Mouse (Mus musculus) myocyte (in vitro differentiated cells): ENCODE measurements around the gene Abca12. TPM values are rescaled to one million over a fixed set of nuclear protein-coding genes. Genes with fewer than 3 reads are reported as not detected.

Experiments
- H3K27me3 ChIP-seq: one replicate; pipeline ENCODE4 v1.6.1; 2011; ENCODE audit not compliant: control insufficient read depth, insufficient read depth, insufficient read length
- H3K36me3 ChIP-seq: one replicate; pipeline ENCODE4 v1.6.1; 2011; ENCODE audit not compliant: control insufficient read depth, insufficient read depth
- H3K4me2 ChIP-seq: one replicate; pipeline ENCODE4 v1.6.1; 2011; ENCODE audit warnings: low read depth, control low read depth
- H3K4me3 ChIP-seq: one replicate; pipeline ENCODE4 v1.5.1; 2011; ENCODE audit warnings: mild to moderate bottlenecking, control low read depth, moderate library complexity
- H3K79me2 ChIP-seq: one replicate; pipeline ENCODE4 v1.6.1; 2011; ENCODE audit not compliant: control insufficient read depth, insufficient read depth
- H3ac ChIP-seq: one replicate; pipeline ENCODE4 v1.6.1; 2011; ENCODE audit not compliant: control insufficient read depth, insufficient read length
- CEBPB ChIP-seq: IDR thresholded peaks from 2 replicates; pipeline ENCODE4 v1.6.1; 2011; ENCODE audit warnings: mild to moderate bottlenecking, moderate library complexity; ENCODE audit not compliant: poor library complexity, insufficient read depth, severe bottlenecking
- E2F4 ChIP-seq: IDR thresholded peaks from one replicate; pipeline ENCODE4 v1.6.1; 2011; ENCODE audit warnings: mild to moderate bottlenecking, control low read depth, moderate library complexity; ENCODE audit not compliant: insufficient read depth
- MAX ChIP-seq: IDR thresholded peaks from one replicate; pipeline ENCODE4 v1.6.1; 2011; ENCODE audit warnings: low read depth, mild to moderate bottlenecking, control low read depth
- MYOD1 ChIP-seq, 3 experiments: IDR thresholded peaks; one replicate each; pipeline ENCODE4 v1.6.1; 2011; ENCODE audit warnings: control low read depth in 2 of 3, low read depth in 2 of 3, mild to moderate bottlenecking in 2 of 3, moderate library complexity in 1 of 3; ENCODE audit not compliant: insufficient read length in 2 of 3, control insufficient read depth in 1 of 3
- MYOG ChIP-seq, 3 experiments: IDR thresholded peaks; one replicate each; pipeline ENCODE4 v1.6.1; 2011; ENCODE audit warnings: control low read depth in 2 of 3, low read depth in 2 of 3, mild to moderate bottlenecking in 2 of 3; ENCODE audit not compliant: insufficient read length in 2 of 3, control insufficient read depth in 1 of 3, insufficient read depth in 1 of 3
- POLR2A ChIP-seq: IDR thresholded peaks from one replicate; pipeline ENCODE4 v1.6.1; 2011; ENCODE audit warnings: low read depth, mild to moderate bottlenecking, control low read depth, moderate library complexity; ENCODE audit not compliant: insufficient read length
- POLR2AphosphoS2 ChIP-seq: IDR thresholded peaks from one replicate; pipeline ENCODE4 v1.6.1; 2011; ENCODE audit warnings: low read depth, control low read depth; ENCODE audit not compliant: insufficient read length
- REST ChIP-seq: IDR thresholded peaks from one replicate; pipeline ENCODE4 v1.6.1; 2011; ENCODE audit warnings: mild to moderate bottlenecking, control low read depth, moderate library complexity; ENCODE audit not compliant: insufficient read depth, insufficient read length
- SRF ChIP-seq: IDR thresholded peaks from one replicate; pipeline ENCODE4 v1.6.1; 2011; ENCODE audit warnings: low read depth; ENCODE audit not compliant: control insufficient read depth, insufficient read length
- TCF12 ChIP-seq: IDR thresholded peaks from one replicate; pipeline ENCODE4 v1.6.1; 2011; ENCODE audit warnings: mild to moderate bottlenecking, control low read depth; ENCODE audit not compliant: poor library complexity, insufficient read depth, severe bottlenecking
- TCF3 ChIP-seq: IDR thresholded peaks from one replicate; pipeline ENCODE4 v1.6.1; 2011; ENCODE audit warnings: low read depth, control low read depth; ENCODE audit not compliant: insufficient read length
- USF1 ChIP-seq: IDR thresholded peaks from one replicate; pipeline ENCODE4 v1.6.1; 2011; ENCODE audit warnings: low read depth, mild to moderate bottlenecking, control low read depth, moderate library complexity
- polyA plus RNA-seq: library from polyadenylated mRNA; unstranded; fragments of >200 nt; fragmentation: generic; extraction: Trizol; gene quantifications from one replicate; pipeline ENCODE4 v1.2.1, GENCODE M21; 2012; ENCODE audit warnings: missing spikeins

Gene Abca12
- polyA plus RNA-seq, 1 experiment: 0.08 TPM

GRCm38 (mm10) chr1:71396105-71396504 lies 18.6 kb downstream of the Abca12 start:
- no peaks in the 10 kb centered on the region for H3K36me3 ChIP-seq
- TF ChIP-seq USF1 (no peak), CEBPB (peak; percentile 47; the same call in 1 of the 2 replicates)
- H3K4me3 ChIP-seq: no peak overlapping the region
- no peak overlapping the region for H3ac ChIP-seq
- peak overlapping the region; percentile 43 for H3K4me2 ChIP-seq
- H3K27me3 ChIP-seq: no peaks in the 10 kb centered on the region
- no peaks in the 10 kb centered on the region for H3K79me2 ChIP-seq

- Histone ChIP-seq H3K27me3 (no peaks in the 10 kb centered on the region), H3K4me3 (no peak overlapping the region), H3K79me2 (no peaks in the 10 kb centered on the region), H3K36me3 (no peaks in the 10 kb centered on the region), H3K4me2 (no peak overlapping the region), H3ac (no peak overlapping the region)
- TF ChIP-seq MYOG (IDR thresholded peaks at IDR 0.05; ENCODE audit: control insufficient read depth in 1 of 3, insufficient read depth in 1 of 3, insufficient read length in 2 of 3, low read depth in 2 of 3): peak in 1 of 3 experiments; percentile 82
- TF ChIP-seq E2F4: no peak
- TF ChIP-seq MYOD1 (IDR thresholded peaks at IDR 0.05; ENCODE audit: control insufficient read depth in 1 of 3, insufficient read length in 2 of 3, low read depth in 2 of 3): peak in 1 of 3 experiments; percentile 64
Measured at GRCm38 (mm10) chr1:71394177-71394576, 20.5 kb downstream of the Abca12 start.

DNA sequence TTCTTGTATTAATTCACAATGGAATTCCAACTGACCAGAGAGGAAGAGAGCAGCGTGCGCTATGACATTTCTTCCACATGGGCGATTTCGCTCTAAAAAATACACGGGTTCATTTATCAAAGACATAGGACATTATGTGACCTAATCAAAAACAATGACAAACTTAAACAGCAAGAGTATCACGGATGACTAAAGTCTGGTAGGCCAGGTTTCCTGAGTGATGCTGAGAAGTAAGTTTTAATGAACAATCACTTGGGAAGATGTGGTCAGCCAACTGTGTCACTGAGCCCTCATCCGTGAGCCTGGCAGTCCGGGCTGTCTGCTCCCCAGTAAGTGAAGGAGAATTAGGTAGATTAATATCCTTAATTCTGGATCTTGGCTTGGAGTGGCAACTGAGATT lies 21.2 kb downstream of the Abca12 start:
- Histone ChIP-seq H3K4me2 (no peak overlapping the region), H3K79me2 (no peaks in the 10 kb centered on the region), H3K27me3 (no peaks in the 10 kb centered on the region), H3K36me3 (no peaks in the 10 kb centered on the region), H3K4me3 (no peak overlapping the region), H3ac (no peak overlapping the region)
- TF ChIP-seq SRF (no peak), MYOD1 (IDR thresholded peaks at IDR 0.05; ENCODE audit: control insufficient read depth in 1 of 3, insufficient read length in 2 of 3, low read depth in 2 of 3) (no peak), MAX (no peak), E2F4 (no peak), CEBPB (no peak)

DNA sequence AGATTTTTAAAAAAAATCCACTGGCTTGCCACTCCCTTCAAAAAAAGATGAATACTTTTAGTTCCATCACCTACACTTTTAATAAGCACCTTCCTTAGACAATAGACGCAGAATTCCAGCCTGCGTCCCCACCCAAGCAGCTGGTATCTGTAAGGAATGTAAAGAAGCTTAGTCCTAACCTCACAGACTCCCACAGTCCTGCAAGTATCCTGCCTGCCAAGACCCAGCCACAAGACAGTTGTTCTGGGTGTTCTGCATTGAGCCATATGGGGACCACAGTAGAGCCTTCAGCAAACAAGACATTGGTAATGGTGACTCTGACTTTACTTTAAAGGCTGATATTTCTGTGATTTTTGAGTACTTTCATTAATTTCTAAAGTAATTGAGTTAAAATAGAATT lies 22.2 kb downstream of the Abca12 start:
- H3K27me3 ChIP-seq: no peaks in the 10 kb centered on the region
- TF ChIP-seq MYOD1 (IDR thresholded peaks at IDR 0.05; ENCODE audit: control insufficient read depth in 1 of 3, insufficient read length in 2 of 3, low read depth in 2 of 3) (peak in 2 of 3 experiments; percentile 74 to 83), CEBPB (no peak), MYOG (IDR thresholded peaks at IDR 0.05; ENCODE audit: control insufficient read depth in 1 of 3, insufficient read depth in 1 of 3, insufficient read length in 2 of 3, low read depth in 2 of 3) (peak; percentile 35 to 92 (median 90))

GRCm38 (mm10) chr1:71386593-71386992 lies 28.1 kb downstream of the Abca12 start:
- no peaks in the 10 kb centered on the region for H3K79me2 ChIP-seq
- no peak for TF ChIP-seq POLR2AphosphoS2
- no peak for TF ChIP-seq MYOG (IDR thresholded peaks at IDR 0.05; ENCODE audit: control insufficient read depth in 1 of 3, insufficient read depth in 1 of 3, insufficient read length in 2 of 3, low read depth in 2 of 3)

More for the DNA sequence above, 22.2 kb downstream of the Abca12 start:
- Histone ChIP-seq H3K4me2 (peak overlapping the region; percentile 22), H3ac (no peak overlapping the region), H3K36me3 (no peaks in the 10 kb centered on the region), H3K4me3 (no peak overlapping the region), H3K79me2 (no peaks in the 10 kb centered on the region)

DNA sequence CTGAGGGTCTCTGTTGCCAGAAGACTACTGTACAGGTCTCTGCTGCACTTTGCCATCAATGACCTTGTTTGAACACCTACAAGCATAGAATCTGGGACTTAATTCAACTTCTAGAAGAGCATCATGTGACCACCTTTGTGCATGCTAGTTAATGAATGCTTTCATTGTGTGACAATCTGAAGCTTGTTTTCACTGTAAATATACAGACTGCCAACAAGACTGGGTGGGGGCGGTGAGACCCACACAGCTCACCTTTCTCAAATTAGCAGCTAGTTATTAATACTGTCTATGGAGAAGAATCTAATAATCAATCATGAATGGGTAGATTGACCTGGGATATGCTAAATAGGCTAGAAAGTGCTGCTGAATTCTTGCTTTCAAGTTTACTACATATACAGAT lies 30.6 kb downstream of the Abca12 start:
- Histone ChIP-seq H3K79me2 (no peaks in the 10 kb centered on the region), H3K4me3 (no peak overlapping the region), H3ac (no peak overlapping the region), H3K27me3 (no peaks in the 10 kb centered on the region), H3K4me2 (no peak overlapping the region), H3K36me3 (no peaks in the 10 kb centered on the region)
- TF ChIP-seq MYOG (IDR thresholded peaks at IDR 0.05; ENCODE audit: control insufficient read depth in 1 of 3, insufficient read depth in 1 of 3, insufficient read length in 2 of 3, low read depth in 2 of 3) (no peak), TCF12 (no peak), TCF3 (no peak), USF1 (no peak), POLR2A (no peak), MAX (no peak), MYOD1 (IDR thresholded peaks at IDR 0.05; ENCODE audit: control insufficient read depth in 1 of 3, insufficient read length in 2 of 3, low read depth in 2 of 3) (no peak), E2F4 (no peak), CEBPB (no peak), REST (no peak)

More at GRCm38 (mm10) chr1:71386593-71386992, 28.1 kb downstream of the Abca12 start:
- Histone ChIP-seq H3K4me2 (no peak overlapping the region), H3K4me3 (no peak overlapping the region), H3ac (no peak overlapping the region), H3K27me3 (no peaks in the 10 kb centered on the region), H3K36me3 (no peaks in the 10 kb centered on the region)
